Mouse (Mus musculus): ENCODE data around the gene Npas3.

DNA sequence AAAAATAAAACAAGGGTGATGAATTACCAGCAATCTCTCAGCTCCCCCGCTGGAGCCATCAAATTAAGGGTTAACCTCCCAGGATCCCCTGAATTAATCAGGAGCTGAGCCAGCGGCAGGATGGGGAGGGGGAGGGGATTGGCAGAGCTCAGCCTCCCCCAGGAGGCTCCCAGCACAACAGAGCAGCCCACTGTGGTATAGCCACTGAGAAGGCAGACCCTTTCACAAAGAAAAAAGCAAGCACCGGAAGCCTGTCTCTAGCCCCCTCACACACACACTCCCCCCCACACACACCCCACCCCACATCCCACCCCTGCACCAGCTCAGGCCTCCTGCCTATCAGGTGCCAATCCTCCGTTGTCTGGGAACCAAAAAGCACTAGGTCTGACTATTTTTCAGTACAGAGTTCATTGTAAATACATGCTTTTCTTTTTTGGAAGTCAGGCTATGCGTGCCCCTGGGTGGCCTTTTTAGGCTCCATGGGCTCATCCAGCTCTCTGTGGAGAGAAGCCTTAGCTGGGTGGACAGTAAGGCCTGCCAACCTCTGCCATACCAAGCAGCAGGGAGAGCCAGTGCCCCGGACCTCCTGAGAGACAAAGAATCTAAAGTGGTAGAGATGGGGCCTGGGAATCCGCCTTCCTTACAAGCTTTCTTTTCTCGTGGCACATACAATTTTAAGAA is 786.3 kb downstream of the Npas3 start:
- no peak for TF ChIP-seq CTCF (IDR thresholded peaks at IDR 0.05; ENCODE audit: insufficient read depth, low read depth, low read length)
- no peak for TF ChIP-seq POLR2A (IDR thresholded peaks at IDR 0.05; ENCODE audit: insufficient read depth, low read depth, low read length)

All from olfactory bulb, adult 2 months (tissue).